Mouse (Mus musculus) liver, embryonic 14.5 days (tissue): ENCODE measurements around the gene Snrpa1.

Experiments used
- CTCF ChIP-seq: IDR thresholded peaks from 2 replicates; pipeline ENCODE4 v1.5.1; 2016; ENCODE audit warnings: antibody characterized with exemption, low read depth, control low read depth
- EP300 ChIP-seq: IDR thresholded peaks from 2 replicates; pipeline ENCODE4 v1.6.1; 2016; ENCODE audit warnings: antibody characterized with exemption, low read depth

DNA sequence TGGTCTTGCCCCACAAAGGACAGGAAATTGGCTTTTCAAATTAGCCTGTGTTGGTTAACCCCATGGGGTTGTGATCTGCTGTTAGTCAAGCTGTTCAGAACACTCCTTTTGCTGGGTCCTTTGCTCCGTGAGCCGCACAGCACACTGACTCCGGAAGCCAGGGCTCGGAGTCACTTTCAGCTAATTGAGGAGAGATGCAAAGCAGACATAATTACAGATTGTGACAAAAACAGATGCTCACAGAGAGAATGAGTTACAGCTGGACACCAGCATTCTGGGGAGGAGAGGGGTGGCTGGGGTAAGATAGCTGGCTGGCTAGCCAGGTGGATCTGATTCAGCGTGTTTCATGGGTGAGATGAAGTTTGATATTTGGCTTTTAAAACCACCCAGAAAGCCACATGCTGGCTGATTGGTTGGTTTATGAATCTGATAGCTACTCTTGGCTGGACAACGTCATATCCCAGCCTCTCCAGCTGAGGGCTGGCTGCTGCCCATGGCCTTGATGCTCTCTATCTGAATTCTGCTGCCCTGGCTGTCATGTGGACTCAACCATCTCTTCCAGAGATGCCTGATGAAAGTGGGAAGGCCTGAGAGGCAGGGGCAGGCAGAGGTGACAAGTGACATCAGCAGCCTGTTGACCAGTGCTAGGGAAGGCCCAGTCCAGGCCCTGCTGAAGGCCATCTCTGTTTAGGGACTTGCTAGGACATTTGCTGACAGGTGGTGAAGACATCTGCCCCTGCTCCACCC lies 29.9 kb upstream of the Snrpa1 start:
- TF ChIP-seq CTCF = no peak
- TF ChIP-seq EP300 = no peak
